Mouse (Mus musculus) liver, adult 2 months (tissue): Measurements from ENCODE around the gene Sfxn5. TPM values are rescaled to one million over a fixed set of nuclear protein-coding genes. Genes with fewer than 3 reads are reported as not detected.

ENCODE experiments used
- DNase-seq: peaks from one replicate; pipeline ENCODE4 v3.0.0-alpha.2; 2011; ENCODE audit warnings: low read depth, low spot score; ENCODE audit errors: extremely low read depth
- H3K27ac ChIP-seq: fragments of 200-500 bp; replicated peaks from 2 replicates; pipeline ENCODE4 v1.5.1; 2012; ENCODE audit warnings: low read depth, mild to moderate bottlenecking, control low read depth, inconsistent platforms, low read length; ENCODE audit not compliant: insufficient read depth
- H3K27me3 ChIP-seq: fragments of 200-500 bp; 2 replicates; pipeline ENCODE4 v1.6.1; 2012; ENCODE audit warnings: mild to moderate bottlenecking, moderate library complexity, low read length, inconsistent platforms; ENCODE audit not compliant: control insufficient read depth, insufficient read depth
- H3K36me3 ChIP-seq: fragments of 200-500 bp; 2 replicates; pipeline ENCODE4 v1.6.1; 2012; ENCODE audit warnings: low read length, inconsistent platforms; ENCODE audit not compliant: control insufficient read depth, insufficient read depth
- H3K4me1 ChIP-seq: fragments of 200-500 bp; 2 replicates; pipeline ENCODE4 v1.6.1; 2011; ENCODE audit warnings: low read length; ENCODE audit not compliant: control insufficient read depth, insufficient read depth
- H3K4me3 ChIP-seq: fragments of 200-500 bp; 2 replicates; pipeline ENCODE4 v1.5.1; 2011; ENCODE audit warnings: low read depth, mild to moderate bottlenecking, control low read depth, low read length, moderate library complexity; ENCODE audit not compliant: insufficient read depth
- H3K79me2 ChIP-seq: fragments of 200-500 bp; 2 replicates; pipeline ENCODE4 v1.6.1; 2012; ENCODE audit warnings: inconsistent platforms, mild to moderate bottlenecking, low read length, moderate library complexity; ENCODE audit not compliant: control insufficient read depth, insufficient read depth
- H3K9ac ChIP-seq: fragments of 200-500 bp; 2 replicates; pipeline ENCODE4 v1.6.1; 2012; ENCODE audit warnings: low read depth, mild to moderate bottlenecking, control low read depth, inconsistent platforms, low read length
- CTCF ChIP-seq: fragments of 200-500 bp; IDR thresholded peaks from 2 replicates; pipeline ENCODE4 v1.5.1; 2011; ENCODE audit warnings: low read depth, low read length, control low read depth
- POLR2A ChIP-seq: fragments of 200-500 bp; IDR thresholded peaks from 2 replicates; pipeline ENCODE4 v1.6.1; 2011; ENCODE audit warnings: low read length, control low read depth; ENCODE audit not compliant: insufficient read depth; ENCODE audit errors: extremely low read depth
- WGBS: fragments of 180-500 bp; shearing (Covaris S2); methylation state at CpG from one replicate; pipeline ENCODE4 v1.1.7; 2018; 5-methylcytosine and 5-hydroxymethylcytosine counted together
- polyA plus RNA-seq: library from polyadenylated mRNA; depleted of rRNA; stranded (reverse); fragments of >200 nt; gene quantifications from 2 replicates; pipeline ENCODE4 v1.2.3, GENCODE M21; 2012
- total RNA-seq: library from RNA; depleted of rRNA; stranded (reverse); fragments of >200 nt; gene quantifications from 2 replicates; pipeline ENCODE4 v1.2.3, GENCODE M21; 2014

Sfxn5 gene
- total and polyA plus RNA-seq, 2 experiments = 23.4 to 23.6 TPM

- no peak overlapping the region for H3K9ac ChIP-seq
- no peak overlapping the region for H3K4me3 ChIP-seq
- no peaks in the 10 kb centered on the region for H3K27me3 ChIP-seq
- WGBS = 90% methylated on average over 2 of the region's 2 CpGs
- H3K4me1 ChIP-seq = peaks cover 2% of the 10 kb centered on the region
- no peaks in the 10 kb centered on the region for H3K79me2 ChIP-seq
- TF ChIP-seq POLR2A = no peak
- TF ChIP-seq CTCF = no peak
- H3K36me3 ChIP-seq = no peaks in the 10 kb centered on the region
- H3K27ac ChIP-seq = no peak overlapping the region
- no peak for DNase-seq
Observed at GRCm38 (mm10) chr6:85372496-85372895, 39.3 kb upstream of the Sfxn5 start.

GRCm38 (mm10) chr6:85371859-85372405 is 38.7 kb upstream of the Sfxn5 start:
- H3K4me1 ChIP-seq = peaks cover 2% of the 10 kb centered on the region

GRCm38 (mm10) chr6:85370666-85371430 is 37.6 kb upstream of the Sfxn5 start:
- whole genome bisulfite sequencing = 96% methylated on average over 9 of the region's 9 CpGs
- no peak for DNase-seq
- TF ChIP-seq POLR2A = no peak
- TF ChIP-seq CTCF = no peak
- no peaks in the 10 kb centered on the region for H3K27me3 ChIP-seq
- H3K79me2 ChIP-seq = no peaks in the 10 kb centered on the region
- no peak overlapping the region for H3K4me3 ChIP-seq
- H3K4me1 ChIP-seq = peaks cover 2% of the 10 kb centered on the region
- no peaks in the 10 kb centered on the region for H3K36me3 ChIP-seq
- no peak overlapping the region for H3K27ac ChIP-seq
- H3K9ac ChIP-seq = no peak overlapping the region

More at GRCm38 (mm10) chr6:85371859-85372405, 38.7 kb upstream of the Sfxn5 start:
- H3K36me3 ChIP-seq = no peaks in the 10 kb centered on the region
- no peaks in the 10 kb centered on the region for H3K27me3 ChIP-seq
- H3K9ac ChIP-seq = no peak overlapping the region
- no peak for DNase-seq
- H3K4me3 ChIP-seq = no peak overlapping the region
- H3K79me2 ChIP-seq = no peaks in the 10 kb centered on the region
- WGBS = 93% methylated on average over 6 of the region's 6 CpGs
- H3K27ac ChIP-seq = no peak overlapping the region
- TF ChIP-seq POLR2A = no peak
- no peak for TF ChIP-seq CTCF

GRCm38 (mm10) chr6:85370041-85370440 is 36.8 kb upstream of the Sfxn5 start:
- peaks cover 2% of the 10 kb centered on the region for H3K4me1 ChIP-seq
- TF ChIP-seq POLR2A = no peak
- no peak for TF ChIP-seq CTCF

GRCm38 (mm10) chr6:85369181-85369860 is 36.1 kb upstream of the Sfxn5 start:
- Histone ChIP-seq H3K4me1 (no peaks in the 10 kb centered on the region), H3K27ac (no peak overlapping the region), H3K36me3 (no peaks in the 10 kb centered on the region), H3K27me3 (no peaks in the 10 kb centered on the region), H3K79me2 (no peaks in the 10 kb centered on the region), H3K9ac (no peak overlapping the region), H3K4me3 (no peak overlapping the region)
- WGBS = 76% methylated on average over 5 of the region's 5 CpGs
- DNase-seq = no peak
- no peak for TF ChIP-seq POLR2A
- TF ChIP-seq CTCF = no peak

More at GRCm38 (mm10) chr6:85370041-85370440, 36.8 kb upstream of the Sfxn5 start:
- Histone ChIP-seq H3K9ac (no peak overlapping the region), H3K79me2 (no peaks in the 10 kb centered on the region), H3K36me3 (no peaks in the 10 kb centered on the region), H3K27me3 (no peaks in the 10 kb centered on the region), H3K27ac (no peak overlapping the region), H3K4me3 (no peak overlapping the region)
- 93% methylated on average over 5 of the region's 5 CpGs for WGBS
- no peak for DNase-seq
